Mouse (Mus musculus) retina, embryonic 14.5 days (tissue): ENCODE measurements around the gene Cend1.
"Not testable (repeated sequence)": the region's sequence is repeated elsewhere in the genome, so short reads cannot be mapped to it uniquely, and the experiment has no call there.

ENCODE experiments used
- DNase-seq: peaks from one replicate; pipeline ENCODE4 v3.0.0-alpha.2; 2015; ENCODE audit warnings: low spot score

Gene Cend1

GRCm38 (mm10) chr7:141429840-141430584 is 721 bp upstream of the Cend1 start:
- no peak for DNase-seq

GRCm38 (mm10) chr7:141428701-141429100 is 590 bp downstream of the Cend1 start:
- no peak for DNase-seq

- DNase-seq, result no peak
Measured at GRCm38 (mm10) chr7:141426948-141427730, 2.2 kb downstream of the Cend1 start.

- no peak for DNase-seq
Measured at GRCm38 (mm10) chr7:141423811-141424210, 5.5 kb downstream of the Cend1 start.

- no peak for DNase-seq
Measured at GRCm38 (mm10) chr7:141420030-141420702, 9.1 kb downstream of the Cend1 start.

GRCm38 (mm10) chr7:141418970-141419369 is 10.3 kb downstream of the Cend1 start:
- no peak for DNase-seq

GRCm38 (mm10) chr7:141417731-141418681 is 11.3 kb downstream of the Cend1 start:
- no peak for DNase-seq

- no peak for DNase-seq
Measured at GRCm38 (mm10) chr7:141416144-141416841, 13.0 kb downstream of the Cend1 start.

GRCm38 (mm10) chr7:141413809-141414584 is 15.3 kb downstream of the Cend1 start, which contains the start of gene Gatd1:
Gene Gatd1, minus strand, starts transcription at chr7:141414136.
- peak; percentile 100 for DNase-seq

- no peak for DNase-seq
Measured at GRCm38 (mm10) chr7:141413331-141413730, 16.0 kb downstream of the Cend1 start.

GRCm38 (mm10) chr7:141411667-141412066 is 17.6 kb downstream of the Cend1 start:
- no peak for DNase-seq

GRCm38 (mm10) chr7:141410631-141411030 is 18.7 kb downstream of the Cend1 start:
- no peak for DNase-seq

GRCm38 (mm10) chr7:141408833-141409232 is 20.5 kb downstream of the Cend1 start:
- peak; percentile 95 for DNase-seq

- DNase-seq, result not testable (repeated sequence)
Measured at GRCm38 (mm10) chr7:141407670-141408069, 21.6 kb downstream of the Cend1 start.

GRCm38 (mm10) chr7:141405466-141405865 is 23.8 kb downstream of the Cend1 start:
- no peak for DNase-seq

GRCm38 (mm10) chr7:141403305-141403704 is 26.0 kb downstream of the Cend1 start:
- peak; percentile 78 for DNase-seq

- no peak for DNase-seq
Measured at GRCm38 (mm10) chr7:141395348-141395747, 33.9 kb downstream of the Cend1 start.

- DNase-seq, result peak; percentile 79
Measured at GRCm38 (mm10) chr7:141394771-141395170, 34.5 kb downstream of the Cend1 start.

GRCm38 (mm10) chr7:141394158-141394557 is 35.1 kb downstream of the Cend1 start:
- DNase-seq, result no peak
